Mouse (Mus musculus): ENCODE data around the gene Ephx1. TPM values are rescaled to one million over a fixed set of nuclear protein-coding genes. Genes with fewer than 3 reads are reported as not detected.
A peak's percentile ranks its signal among the peaks of the same experiment; 100 is the strongest.
"Not testable (repeated sequence)": the region's sequence is repeated elsewhere in the genome, so short reads cannot be mapped to it uniquely, and the experiment has no call there.

Gene Ephx1
- polyA plus RNA-seq, 1 experiment from 2014 or later: 20.2 TPM

DNA sequence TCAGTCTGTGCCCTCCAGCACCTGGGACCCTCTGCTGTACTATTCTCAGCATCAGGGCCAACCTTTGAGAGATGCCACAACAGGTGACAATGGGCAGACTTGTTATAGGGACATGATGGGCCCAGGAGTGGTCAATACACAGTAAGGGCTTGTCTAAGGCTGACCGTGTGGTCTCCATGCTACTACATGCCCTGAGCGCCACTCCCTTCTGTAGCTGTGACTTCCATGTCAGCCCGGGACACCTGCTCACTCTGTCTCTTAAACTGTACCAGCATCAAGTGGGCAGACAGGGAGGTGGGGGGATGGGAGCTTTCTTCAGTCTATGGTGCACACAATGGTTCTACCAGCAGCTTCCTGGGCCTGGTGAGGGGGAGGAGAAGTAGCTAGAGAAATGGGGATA lies 19.5 kb downstream of the Ephx1 start:
- no peak overlapping the region for H3K4me2 ChIP-seq (ENCODE audit: low read length)
- peaks cover 17% of the 10 kb centered on the region for H3K4me1 ChIP-seq (replicated peaks; ENCODE audit: insufficient read depth, low read length)
- H3K9ac ChIP-seq (ENCODE audit: low read depth, low read length): no peak overlapping the region
- DNase-seq (ENCODE audit: low spot score): no peak
- ATAC-seq (replicated peaks; ENCODE audit: low FRiP score, low read depth): no peak
- WGBS: 93% methylated on average over 3 of the region's 3 CpGs
- H3K27ac ChIP-seq: no peak overlapping the region; the same call in 1 of the 2 replicates
- no peak overlapping the region for H3K4me3 ChIP-seq (replicated peaks; ENCODE audit: low read depth, low read length)
- no peak for TF ChIP-seq CTCF (IDR thresholded peaks at IDR 0.05; ENCODE audit: low read depth)
- H3K27me3 ChIP-seq (ENCODE audit: insufficient read depth, low read length): no peaks in the 10 kb centered on the region
- H3K36me3 ChIP-seq (ENCODE audit: insufficient read depth, low read length): no peaks in the 10 kb centered on the region
- H3K9me3 ChIP-seq (replicated peaks; ENCODE audit: low read length): no peaks in the 10 kb centered on the region

- Histone ChIP-seq H3K4me2 (ENCODE audit: low read length) (no peak overlapping the region), H3K4me3 (replicated peaks; ENCODE audit: low read depth, low read length) (no peak overlapping the region), H3K9me3 (replicated peaks; ENCODE audit: low read length) (no peaks in the 10 kb centered on the region), H3K27ac (peak overlapping the region; percentile 48; the same call in 1 of the 2 replicates), H3K9ac (ENCODE audit: low read depth, low read length) (no peak overlapping the region), H3K36me3 (ENCODE audit: insufficient read depth, low read length) (no peaks in the 10 kb centered on the region), H3K4me1 (replicated peaks; ENCODE audit: insufficient read depth, low read length) (peaks cover 17% of the 10 kb centered on the region), H3K27me3 (ENCODE audit: insufficient read depth, low read length) (no peaks in the 10 kb centered on the region)
- DNase-seq (ENCODE audit: low spot score): peak; percentile 84
- no peak for TF ChIP-seq CTCF (IDR thresholded peaks at IDR 0.05; ENCODE audit: low read depth)
- ATAC-seq (replicated peaks; ENCODE audit: low FRiP score, low read depth): peak; percentile 87
- WGBS: 12% methylated on average over 10 of the region's 10 CpGs
These were observed 20.1 kb downstream of the Ephx1 start for GRCm38 (mm10) chr1:181000501-181001092.

DNA sequence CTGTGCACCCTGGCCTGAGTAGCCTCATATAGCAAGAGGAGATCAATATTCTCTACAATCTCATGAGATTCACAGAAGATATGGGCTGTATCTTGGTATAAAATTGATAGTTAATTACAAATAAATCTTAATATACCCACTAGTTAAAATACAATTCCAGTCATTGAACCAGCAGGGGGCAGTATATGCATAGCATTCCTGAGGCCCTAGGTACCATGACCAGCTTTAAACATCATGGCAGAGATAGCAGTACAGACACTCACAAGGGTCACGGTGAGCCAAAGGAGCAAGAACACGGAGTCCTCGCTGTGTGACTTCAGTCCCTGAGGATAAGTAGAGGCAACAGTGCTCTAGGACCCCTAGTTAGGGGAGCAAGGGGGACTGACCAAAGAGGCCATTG lies 28.6 kb downstream of the Ephx1 start:
- no peak overlapping the region for H3K4me3 ChIP-seq (replicated peaks; ENCODE audit: low read depth, low read length)
- H3K4me1 ChIP-seq (replicated peaks; ENCODE audit: insufficient read depth, low read length): no peaks in the 10 kb centered on the region
- peak; percentile 87 for TF ChIP-seq CTCF (IDR thresholded peaks at IDR 0.05; ENCODE audit: low read depth)
- H3K36me3 ChIP-seq (ENCODE audit: insufficient read depth, low read length): no peaks in the 10 kb centered on the region
- WGBS: 46% methylated on average over 3 of the region's 3 CpGs
- H3K27me3 ChIP-seq (ENCODE audit: insufficient read depth, low read length): no peaks in the 10 kb centered on the region
- no peaks in the 10 kb centered on the region for H3K9me3 ChIP-seq (replicated peaks; ENCODE audit: low read length)
- H3K27ac ChIP-seq: no peak overlapping the region
- ATAC-seq (replicated peaks; ENCODE audit: low FRiP score, low read depth) (no peak), DNase-seq (ENCODE audit: low spot score) (peak; percentile 87)
- no peak overlapping the region for H3K4me2 ChIP-seq (ENCODE audit: low read length)
- no peak overlapping the region for H3K9ac ChIP-seq (ENCODE audit: low read depth, low read length)

DNA sequence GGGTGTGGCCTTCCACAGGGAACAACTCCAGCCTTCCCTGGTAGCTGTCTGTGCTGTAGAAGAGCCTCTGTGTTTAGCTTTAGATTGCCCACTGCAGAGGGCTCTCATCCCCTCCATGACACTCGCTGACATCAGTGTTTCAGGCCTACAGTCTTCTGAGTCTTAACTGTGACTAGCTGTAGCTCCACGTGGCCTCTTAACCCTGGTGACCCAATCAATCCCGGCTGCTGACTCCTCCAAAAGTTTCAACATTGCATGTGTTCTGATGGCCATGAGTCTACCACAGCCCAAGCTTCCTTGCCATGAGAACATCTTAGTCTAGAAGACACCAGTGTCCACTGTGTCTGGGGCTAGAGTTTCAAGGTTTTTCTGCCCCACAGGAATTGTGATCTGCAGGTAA lies 30.0 kb downstream of the Ephx1 start:
- no peaks in the 10 kb centered on the region for H3K4me1 ChIP-seq (replicated peaks; ENCODE audit: insufficient read depth, low read length)
- H3K27ac ChIP-seq: no peak overlapping the region
- no peaks in the 10 kb centered on the region for H3K9me3 ChIP-seq (replicated peaks; ENCODE audit: low read length)
- H3K36me3 ChIP-seq (ENCODE audit: insufficient read depth, low read length): no peaks in the 10 kb centered on the region
- H3K9ac ChIP-seq (ENCODE audit: low read depth, low read length): no peak overlapping the region
- no peak for ATAC-seq (replicated peaks; ENCODE audit: low FRiP score, low read depth)
- H3K27me3 ChIP-seq (ENCODE audit: insufficient read depth, low read length): no peaks in the 10 kb centered on the region
- 51% methylated on average over 3 of the region's 3 CpGs for WGBS
- no peak for TF ChIP-seq CTCF (IDR thresholded peaks at IDR 0.05; ENCODE audit: low read depth)
- no peak overlapping the region for H3K4me2 ChIP-seq (ENCODE audit: low read length)
- no peak overlapping the region for H3K4me3 ChIP-seq (replicated peaks; ENCODE audit: low read depth, low read length)
- DNase-seq (ENCODE audit: low spot score): no peak

DNA sequence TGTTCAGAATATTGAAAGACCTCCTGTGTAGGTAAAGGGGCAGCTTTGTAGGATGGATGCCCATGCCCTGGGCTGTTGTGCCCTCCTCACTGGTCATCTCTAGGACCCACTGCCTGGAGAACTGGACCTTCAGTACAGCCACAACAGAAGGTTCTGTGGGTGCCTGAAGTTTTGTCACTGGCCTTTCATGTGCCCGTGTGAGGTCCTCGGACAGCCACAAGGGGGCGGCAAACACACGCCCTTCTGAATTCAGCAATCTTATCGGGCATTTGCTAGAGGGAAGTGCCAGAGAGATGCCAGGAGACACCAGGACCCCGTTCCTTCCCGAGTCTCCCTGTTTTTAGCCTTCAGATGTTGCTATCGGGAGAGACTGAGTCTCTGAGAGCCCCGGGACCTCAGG lies 32.9 kb downstream of the Ephx1 start:
- Histone ChIP-seq H3K4me3 (replicated peaks; ENCODE audit: low read depth, low read length) (no peak overlapping the region), H3K27me3 (ENCODE audit: insufficient read depth, low read length) (no peaks in the 10 kb centered on the region), H3K36me3 (ENCODE audit: insufficient read depth, low read length) (no peaks in the 10 kb centered on the region), H3K4me2 (ENCODE audit: low read length) (no peak overlapping the region; the same call in 1 of the 2 replicates), H3K9ac (ENCODE audit: low read depth, low read length) (no peak overlapping the region), H3K4me1 (replicated peaks; ENCODE audit: insufficient read depth, low read length) (no peaks in the 10 kb centered on the region), H3K9me3 (replicated peaks; ENCODE audit: low read length) (no peaks in the 10 kb centered on the region), H3K27ac (no peak overlapping the region)
- TF ChIP-seq CTCF (IDR thresholded peaks at IDR 0.05; ENCODE audit: low read depth): peak; percentile 98
- ATAC-seq (replicated peaks; ENCODE audit: low FRiP score, low read depth): no peak
- WGBS: 2% methylated on average over 9 of the region's 9 CpGs
- peak; percentile 89 for DNase-seq (ENCODE audit: low spot score)

DNA sequence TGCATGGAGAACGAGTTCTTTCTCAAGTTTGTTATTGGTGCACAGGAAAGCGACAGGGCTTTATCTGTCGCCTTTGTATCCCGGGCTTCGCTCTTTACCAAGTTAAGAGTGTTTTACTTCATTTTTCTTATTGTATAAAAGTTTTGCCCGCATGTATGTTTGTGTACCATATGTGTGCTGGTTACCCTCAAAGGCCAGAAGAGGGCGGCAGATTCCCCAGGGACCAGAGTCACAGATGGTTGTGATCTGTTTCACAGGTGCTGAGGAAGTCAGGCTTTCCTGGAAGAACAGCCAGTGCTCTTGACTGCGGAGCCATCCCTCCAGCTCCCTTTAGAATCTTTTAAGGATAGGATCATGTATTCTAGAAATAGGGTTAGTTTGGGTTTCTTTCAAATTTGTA lies 34.0 kb downstream of the Ephx1 start:
- no peaks in the 10 kb centered on the region for H3K27me3 ChIP-seq (ENCODE audit: insufficient read depth, low read length)
- no peak overlapping the region for H3K27ac ChIP-seq
- H3K9me3 ChIP-seq (replicated peaks; ENCODE audit: low read length): no peaks in the 10 kb centered on the region
- no peak for ATAC-seq (replicated peaks; ENCODE audit: low FRiP score, low read depth)
- peak; percentile 23; the same call in 1 of the 2 replicates for TF ChIP-seq CTCF (IDR thresholded peaks at IDR 0.05; ENCODE audit: low read depth)
- no peaks in the 10 kb centered on the region for H3K4me1 ChIP-seq (replicated peaks; ENCODE audit: insufficient read depth, low read length)
- H3K36me3 ChIP-seq (ENCODE audit: insufficient read depth, low read length): no peaks in the 10 kb centered on the region
- H3K4me3 ChIP-seq (replicated peaks; ENCODE audit: low read depth, low read length): no peak overlapping the region
- 89% methylated on average over 8 of the region's 8 CpGs for WGBS
- H3K9ac ChIP-seq (ENCODE audit: low read depth, low read length): no peak overlapping the region
- no peak overlapping the region for H3K4me2 ChIP-seq (ENCODE audit: low read length)
- DNase-seq (ENCODE audit: low spot score): no peak

GRCm38 (mm10) chr1:180981298-180982046 lies 39.2 kb downstream of the Ephx1 start:
- H3K4me3 ChIP-seq (replicated peaks; ENCODE audit: low read depth, low read length); H3K27me3 ChIP-seq (ENCODE audit: insufficient read depth, low read length); H3K36me3 ChIP-seq (ENCODE audit: insufficient read depth, low read length); H3K27ac ChIP-seq; H3K4me1 ChIP-seq (replicated peaks; ENCODE audit: insufficient read depth, low read length); DNase-seq (ENCODE audit: low spot score); H3K9me3 ChIP-seq (replicated peaks; ENCODE audit: low read length); H3K9ac ChIP-seq (ENCODE audit: low read depth, low read length); H3K4me2 ChIP-seq (ENCODE audit: low read length): not testable (repeated sequence)
- WGBS: 78% methylated on average over 7 of the region's 7 CpGs
- ATAC-seq (replicated peaks; ENCODE audit: low FRiP score, low read depth): peak; percentile 78

Data from kidney, postnatal 0 days (tissue).